Mouse (Mus musculus): ENCODE data around the gene Fuca1. TPM values are rescaled to one million over a fixed set of nuclear protein-coding genes. Genes with fewer than 3 reads are reported as not detected.
"Not testable (repeated sequence)": the region's sequence is repeated elsewhere in the genome, so short reads cannot be mapped to it uniquely, and the experiment has no call there.

The Fuca1 gene
- total RNA-seq, 1 experiment from 2014 or later = 70.8 TPM

GRCm38 (mm10) chr4:135969070-135969750, 48.7 kb downstream of the Fuca1 start:
- no peak for ATAC-seq (replicated peaks; ENCODE audit: low read depth, poor library complexity, severe bottlenecking)

GRCm38 (mm10) chr4:135970585-135970984, 50.0 kb downstream of the Fuca1 start:
- no peak for ATAC-seq (replicated peaks; ENCODE audit: low read depth, poor library complexity, severe bottlenecking)

- no peak for ATAC-seq (replicated peaks; ENCODE audit: low read depth, poor library complexity, severe bottlenecking)
Measured at GRCm38 (mm10) chr4:135971805-135972555, 51.4 kb downstream of the Fuca1 start.

- ATAC-seq (replicated peaks; ENCODE audit: low read depth, poor library complexity, severe bottlenecking) = peak; percentile 53
Measured at GRCm38 (mm10) chr4:135972556-135972906, 52.0 kb downstream of the Fuca1 start, which contains the start of gene Lypla2. Lypla2 (minus strand) TSS chr4:135972626.

GRCm38 (mm10) chr4:135972911-135973811, 52.6 kb downstream of the Fuca1 start:
- peak; percentile 20; the same call in 1 of the 2 replicates for ATAC-seq (replicated peaks; ENCODE audit: low read depth, poor library complexity, severe bottlenecking)

GRCm38 (mm10) chr4:135976146-135976545, 55.6 kb downstream of the Fuca1 start:
- no peak for ATAC-seq (replicated peaks; ENCODE audit: low read depth, poor library complexity, severe bottlenecking)

- not testable (repeated sequence) for ATAC-seq (replicated peaks; ENCODE audit: low read depth, poor library complexity, severe bottlenecking)
Measured at GRCm38 (mm10) chr4:135980223-135980622, 59.7 kb downstream of the Fuca1 start.

- no peak for ATAC-seq (replicated peaks; ENCODE audit: low read depth, poor library complexity, severe bottlenecking)
Measured at GRCm38 (mm10) chr4:135981524-135982063, 61.1 kb downstream of the Fuca1 start.

GRCm38 (mm10) chr4:135984556-135984955, 64.0 kb downstream of the Fuca1 start:
- no peak for ATAC-seq (replicated peaks; ENCODE audit: low read depth, poor library complexity, severe bottlenecking)

GRCm38 (mm10) chr4:135985193-135985592, 64.7 kb downstream of the Fuca1 start:
- peak; percentile 57; the same call in 1 of the 2 replicates for ATAC-seq (replicated peaks; ENCODE audit: low read depth, poor library complexity, severe bottlenecking)

GRCm38 (mm10) chr4:135985769-135986168, 65.2 kb downstream of the Fuca1 start:
- ATAC-seq (replicated peaks; ENCODE audit: low read depth, poor library complexity, severe bottlenecking) = no peak

GRCm38 (mm10) chr4:135986301-135986942, 65.9 kb downstream of the Fuca1 start:
- no peak for ATAC-seq (replicated peaks; ENCODE audit: low read depth, poor library complexity, severe bottlenecking)

GRCm38 (mm10) chr4:135986943-135987710, 66.6 kb downstream of the Fuca1 start, which contains the start of gene Pithd1:
Pithd1 (minus strand) TSS chr4:135987264.
- ATAC-seq (replicated peaks; ENCODE audit: low read depth, poor library complexity, severe bottlenecking) = peak; percentile 77

GRCm38 (mm10) chr4:135987714-135988113, 67.2 kb downstream of the Fuca1 start:
- no peak for ATAC-seq (replicated peaks; ENCODE audit: low read depth, poor library complexity, severe bottlenecking)

Other genes starting within 250 kb of the Fuca1 start
- 0.29 TPM in 1 of 2 replicates, not detected in the other for gene Ifnlr1, start 234.4 kb upstream of the Fuca1 start, total RNA-seq (2017)
- not detected in 2 replicates for gene Il22ra1, start 192.6 kb upstream of the Fuca1 start, total RNA-seq (2017)
- gene Myom3, start 161.0 kb upstream of the Fuca1 start, total RNA-seq (2017) = not detected in 2 replicates
- 292 and 303 TPM in 2 replicates for gene Srsf10, start 65.0 kb upstream of the Fuca1 start, total RNA-seq (2017)
- 146 and 189 TPM in 2 replicates for gene Pnrc2, start 46.9 kb upstream of the Fuca1 start, total RNA-seq (2017)
- gene Cnr2, start 25.3 kb upstream of the Fuca1 start, total RNA-seq (2017) = 9.4 and 10.9 TPM in 2 replicates
- gene Hmgcl, start 25.7 kb downstream of the Fuca1 start, total RNA-seq (2017) = 23.8 and 48.2 TPM in 2 replicates
- gene Gale, start 43.0 kb downstream of the Fuca1 start, total RNA-seq (2017) = 4.1 and 4.2 TPM in 2 replicates
- 11.0 and 16.1 TPM in 2 replicates for gene Lypla2, start 51.9 kb downstream of the Fuca1 start, total RNA-seq (2017)
- gene Pithd1, start 66.5 kb downstream of the Fuca1 start, total RNA-seq (2017) = 21.1 and 30.6 TPM in 2 replicates
- 48.3 and 52.5 TPM in 2 replicates for gene Eloa, start 101.0 kb downstream of the Fuca1 start, total RNA-seq (2017)
- 1,101 and 1,166 TPM in 2 replicates for gene Rpl11, start 132.7 kb downstream of the Fuca1 start, total RNA-seq (2017)
- 2.2 TPM in 1 of 2 replicates, not detected in the other for gene Id3, start 222.8 kb downstream of the Fuca1 start, total RNA-seq (2017)

Measured in common myeloid progenitor, adult 5-6 weeks (primary cell).